Mouse (Mus musculus): Measurements from ENCODE around the gene Nkain4. TPM values are rescaled to one million over a fixed set of nuclear protein-coding genes. Genes with fewer than 3 reads are reported as not detected.

Gene Nkain4
- 10 to 100 TPM in 1 of 2 experiments, 1 to 10 TPM in 1; 7.7 to 11.6 TPM for total RNA-seq (2021)

- intact Hi-C loops (cut with DNase I): no loop called here
- DNase-seq: peak in 1 of 2 experiments; percentile 20
These were observed at the start of gene Nkain4 for GRCm38 (mm10) chr2:180954061-180955047. Nkain4 (minus strand) TSS chr2:180954699.

GRCm38 (mm10) chr2:180996905-180997304, 42.4 kb upstream of the Nkain4 start:
- no peak for DNase-seq
- intact Hi-C loops (cut with DNase I): loop anchor here (1.0 to 2.0 kb wide), 2 partner anchors 63 to 74 kb away; no protein-coding TSS in a partner anchor

DNA sequence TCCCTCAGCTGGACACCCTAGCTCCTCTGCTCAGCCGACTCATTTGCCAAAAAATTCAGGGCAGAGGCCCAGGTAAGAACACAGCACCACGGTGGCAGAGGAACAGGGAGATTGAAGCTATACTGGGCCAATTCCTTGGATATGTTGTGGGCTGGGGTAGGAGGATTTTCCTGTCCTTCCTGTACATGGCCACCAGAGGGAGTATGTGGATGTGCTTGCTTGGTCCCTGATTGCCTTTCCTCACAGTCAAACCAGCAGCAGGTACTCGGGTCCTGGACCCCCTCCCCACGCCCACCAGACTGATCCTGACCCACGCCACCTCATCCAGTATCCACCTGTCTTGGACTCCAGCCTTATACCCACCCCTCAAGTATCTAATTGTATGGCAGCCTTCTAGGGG, 41.9 kb upstream of the Nkain4 start:
- peak; percentile 17 to 31 for DNase-seq
- intact Hi-C loops (cut with DNase I): loop anchor here (1.0 to 2.0 kb wide), 2 partner anchors 64 to 74 kb away; no protein-coding TSS in a partner anchor

- intact Hi-C loops (cut with DNase I): no loop called here
- DNase-seq: no peak
These were observed 41.0 kb upstream of the Nkain4 start for GRCm38 (mm10) chr2:180995457-180995856.

- intact Hi-C loops (cut with DNase I): no loop called here
- DNase-seq: no peak
These were observed 39.9 kb upstream of the Nkain4 start for GRCm38 (mm10) chr2:180994360-180994759.

DNA sequence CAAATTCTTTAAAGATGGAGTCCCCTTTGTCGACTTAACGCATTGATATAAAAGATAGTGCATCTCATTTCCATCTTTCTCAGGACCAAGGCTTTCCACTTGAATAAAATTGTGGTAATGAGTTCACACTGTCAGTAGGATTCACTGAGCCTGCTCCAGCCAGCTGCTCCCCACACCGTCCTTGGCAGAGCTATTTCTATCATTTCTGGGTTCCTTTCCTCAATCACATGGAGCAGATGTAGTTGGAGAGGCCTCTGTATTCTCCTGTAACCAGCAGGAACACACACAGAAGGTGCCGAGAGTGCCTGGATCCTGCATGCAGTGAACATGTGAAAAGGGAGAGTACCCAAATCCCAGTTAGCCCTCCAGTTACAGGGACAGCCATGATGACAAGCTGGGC, 35.8 kb upstream of the Nkain4 start:
- DNase-seq: no peak
- intact Hi-C loops (cut with DNase I): no loop called here

DNA sequence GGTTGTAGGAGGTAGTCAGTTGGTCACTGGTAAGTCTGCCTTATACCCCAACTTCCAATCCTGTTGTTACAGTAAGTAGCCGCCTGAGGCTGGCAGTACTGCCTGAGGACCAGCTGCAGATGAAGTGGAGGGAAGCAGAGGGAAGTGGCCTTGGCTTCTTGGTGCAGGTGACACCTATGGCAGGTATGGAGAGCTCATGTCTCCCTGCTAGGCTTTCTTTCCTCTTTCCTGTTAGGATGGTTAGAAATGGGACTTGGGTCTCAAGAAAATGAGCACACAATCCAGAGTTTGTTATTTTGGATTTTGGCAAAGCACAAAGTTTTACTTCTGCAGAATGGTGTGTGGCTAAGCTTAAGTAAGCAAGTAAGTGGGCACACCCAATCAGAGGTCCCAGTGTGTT, 34.4 kb upstream of the Nkain4 start:
- intact Hi-C loops (cut with DNase I): loop anchor here (10.0 kb wide), 1 partner anchor 356 kb away; no protein-coding TSS in a partner anchor
- no peak for DNase-seq

DNA sequence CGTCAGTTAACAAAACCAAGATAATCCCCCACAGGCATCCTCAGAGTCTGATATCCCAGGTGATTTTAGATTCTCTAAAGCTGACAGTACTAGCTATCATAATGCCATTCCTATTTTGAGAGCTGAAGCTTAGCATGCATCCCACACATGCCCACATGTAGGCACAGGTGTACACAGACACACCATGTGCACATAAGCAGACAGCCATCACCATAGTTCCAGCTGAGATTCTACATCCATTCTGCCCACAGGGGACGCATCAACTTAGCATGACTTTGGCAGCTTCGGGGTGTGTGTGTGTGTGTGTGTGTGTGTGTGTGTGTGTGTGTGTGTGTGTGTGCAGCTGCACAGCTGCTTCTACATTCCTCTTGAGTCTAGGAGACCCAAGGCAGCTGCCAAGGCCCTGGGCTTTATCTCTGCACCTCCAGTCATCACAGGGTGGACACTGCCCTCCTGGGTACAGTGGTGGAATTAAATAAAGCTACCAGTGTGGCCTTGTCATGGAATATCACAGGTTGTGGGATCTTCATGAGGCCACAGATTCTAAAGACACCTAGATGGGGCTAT, 33.9 kb upstream of the Nkain4 start:
- no peak for DNase-seq
- intact Hi-C loops (cut with DNase I): loop anchor here (10.0 kb wide), 1 partner anchor 356 kb away; no protein-coding TSS in a partner anchor

DNA sequence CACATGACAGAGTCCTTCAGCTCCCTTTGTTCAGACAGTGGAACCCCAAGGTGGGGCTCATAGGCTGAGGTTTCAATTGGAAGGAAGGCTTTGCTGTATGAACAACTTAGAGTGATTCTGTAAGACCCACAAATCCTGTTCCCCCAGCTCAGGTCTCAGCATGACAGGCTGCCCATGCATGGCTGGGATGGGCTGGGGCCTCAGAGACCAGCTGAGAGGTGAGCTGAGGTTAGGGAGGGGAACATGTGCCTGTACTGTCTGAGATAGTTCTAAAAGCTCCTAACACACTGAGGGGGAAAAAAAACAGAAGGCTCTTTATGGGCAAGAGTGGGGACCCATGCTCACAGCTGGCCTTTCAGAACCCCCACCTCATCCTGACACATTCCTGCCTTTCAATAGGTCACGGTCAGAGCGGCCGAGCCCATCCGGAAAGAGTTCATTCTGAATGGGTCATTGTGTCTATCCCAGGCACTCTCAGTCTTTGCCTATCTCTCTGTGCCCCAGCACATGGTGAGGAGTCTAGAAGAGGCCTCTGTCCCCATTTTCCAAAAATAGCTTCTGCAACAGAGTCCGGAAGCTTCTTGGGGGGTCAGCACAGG, 33.0 kb upstream of the Nkain4 start:
- DNase-seq: no peak
- intact Hi-C loops (cut with DNase I): loop anchor here (10.0 kb wide), 1 partner anchor 357 kb away; no protein-coding TSS in a partner anchor

GRCm38 (mm10) chr2:180987001-180987400, 32.5 kb upstream of the Nkain4 start:
- DNase-seq: no peak
- intact Hi-C loops (cut with DNase I): loop anchor here (10.0 kb wide), 1 partner anchor 358 kb away; no protein-coding TSS in a partner anchor

- intact Hi-C loops (cut with DNase I): loop anchor here (10.0 kb wide), 1 partner anchor 358 kb away; no protein-coding TSS in a partner anchor
- DNase-seq: no peak
These were observed 31.9 kb upstream of the Nkain4 start, which contains the start of gene Col20a1 for GRCm38 (mm10) chr2:180986449-180986848. Col20a1 (plus strand) TSS chr2:180986535.

GRCm38 (mm10) chr2:180985635-180986034, 31.1 kb upstream of the Nkain4 start:
- intact Hi-C loops (cut with DNase I): loop anchor here (10.0 kb wide), 1 partner anchor 359 kb away; no protein-coding TSS in a partner anchor
- DNase-seq: no peak

DNA sequence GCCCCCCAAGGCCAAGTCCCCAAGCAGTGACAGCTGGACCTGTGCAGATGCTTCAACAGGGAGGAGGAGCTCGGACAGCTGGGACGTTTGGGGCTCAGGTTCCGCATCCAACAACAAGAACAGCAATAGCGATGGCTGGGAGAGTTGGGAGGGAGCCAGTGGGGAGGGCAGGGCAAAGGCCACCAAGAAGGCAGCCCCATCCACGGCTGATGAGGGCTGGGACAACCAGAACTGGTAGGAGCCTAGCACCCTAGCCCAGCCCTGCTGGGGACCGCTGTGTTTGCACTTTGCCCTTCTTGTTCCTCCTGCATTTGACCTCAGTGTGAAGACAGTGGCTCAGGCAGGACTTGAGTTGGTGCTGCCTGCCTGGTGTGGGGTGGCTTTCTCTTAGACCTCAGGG, 26.6 kb upstream of the Nkain4 start:
- intact Hi-C loops (cut with DNase I): loop anchor here (10.0 kb wide), 1 partner anchor 364 kb away; no protein-coding TSS in a partner anchor
- no peak for DNase-seq

GRCm38 (mm10) chr2:180967010-180967763, 12.7 kb upstream of the Nkain4 start, which contains the start of gene Arfgap1:
Arfgap1 (plus strand) TSS chr2:180967225.
- DNase-seq: peak; percentile 93 to 94
- intact Hi-C loops (cut with DNase I): no loop called here

GRCm38 (mm10) chr2:180966092-180966882, 11.8 kb upstream of the Nkain4 start:
- no peak for DNase-seq
- intact Hi-C loops (cut with DNase I): no loop called here

DNA sequence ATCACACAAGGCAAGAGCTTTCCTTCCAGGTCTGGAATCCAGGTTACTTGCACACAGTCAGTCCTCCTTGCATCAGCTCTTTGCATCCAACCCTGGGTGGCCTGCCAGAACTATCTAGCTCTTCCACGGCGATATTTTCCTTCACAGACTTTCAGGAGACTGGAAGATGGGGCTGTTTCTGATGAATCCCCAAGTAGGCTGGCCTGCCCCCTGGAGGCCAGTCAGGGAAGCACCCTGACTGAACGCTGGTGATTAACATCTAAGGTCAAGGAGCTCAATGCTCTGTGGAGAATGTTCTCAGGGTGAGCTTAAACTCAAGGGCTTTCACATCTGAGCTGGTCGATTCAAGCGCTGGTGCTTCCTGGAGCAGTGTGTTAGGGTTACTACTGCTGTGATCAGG, 9.5 kb upstream of the Nkain4 start:
- DNase-seq: peak; percentile 75 to 82
- intact Hi-C loops (cut with DNase I): loop anchor here (1.0 to 5.0 kb wide), 2 partner anchors 39 to 157 kb away; no protein-coding TSS in a partner anchor

- intact Hi-C loops (cut with DNase I): loop anchor here (5.0 kb wide), 1 partner anchor 155 kb away; no protein-coding TSS in a partner anchor
- no peak for DNase-seq
These were observed 8.3 kb upstream of the Nkain4 start for GRCm38 (mm10) chr2:180962616-180963308.

GRCm38 (mm10) chr2:180960187-180960586, 5.7 kb upstream of the Nkain4 start:
- DNase-seq: no peak
- intact Hi-C loops (cut with DNase I): loop anchor here (5.0 kb wide), 1 partner anchor 153 kb away; no protein-coding TSS in a partner anchor
